Mouse (Mus musculus) embryo, embryonic 10.5 days (tissue): ENCODE measurements around the gene Selenow.

Source experiments
- DNase-seq: peaks from one replicate; pipeline ENCODE4 v3.0.0-alpha.2; 2015; ENCODE audit warnings: low spot score

Gene Selenow

GRCm38 (mm10) chr7:15905861-15906260 lies 16.3 kb downstream of the Selenow start:
- no peak for DNase-seq

- DNase-seq: no peak
Observed at GRCm38 (mm10) chr7:15901366-15902048, 20.7 kb downstream of the Selenow start.

DNA sequence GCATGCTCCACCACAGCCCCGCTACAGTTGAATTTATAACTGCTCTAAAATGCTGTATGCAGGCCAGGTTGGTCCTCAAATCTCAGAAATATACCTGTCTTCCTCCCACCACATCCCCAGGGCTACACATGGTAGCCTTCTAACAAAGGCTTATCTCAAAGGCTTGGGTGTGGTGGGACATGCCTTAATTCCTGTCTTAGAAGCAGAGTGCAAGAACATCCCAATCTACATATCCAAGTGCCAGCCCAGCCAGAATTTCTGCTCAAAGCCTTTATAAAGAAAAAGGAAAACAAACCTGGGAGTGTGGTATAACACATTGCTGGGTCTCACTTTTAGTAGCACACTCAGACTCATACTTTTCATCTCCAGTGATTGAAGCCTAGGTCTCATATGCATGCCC lies 28.0 kb downstream of the Selenow start:
- DNase-seq: no peak

DNA sequence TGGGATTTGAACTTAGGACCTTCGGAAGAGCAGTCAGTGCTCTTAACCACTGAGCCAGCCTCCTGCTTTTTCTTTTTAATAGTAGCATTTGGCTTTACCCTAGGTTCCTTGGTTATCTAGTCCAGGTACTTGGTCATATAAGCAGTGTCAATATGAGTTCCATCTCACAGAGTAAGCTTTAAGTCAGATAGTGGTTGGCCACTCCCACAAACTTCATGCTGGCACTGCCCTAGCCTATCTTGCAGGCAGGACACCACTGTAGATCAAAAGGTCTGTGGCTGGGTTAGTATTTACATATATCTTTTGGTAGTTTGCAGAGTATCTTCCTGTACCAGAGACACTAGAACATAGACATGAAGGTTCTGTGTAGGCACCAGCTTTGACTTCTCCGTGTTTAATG lies 38.1 kb downstream of the Selenow start:
- no peak for DNase-seq

DNA sequence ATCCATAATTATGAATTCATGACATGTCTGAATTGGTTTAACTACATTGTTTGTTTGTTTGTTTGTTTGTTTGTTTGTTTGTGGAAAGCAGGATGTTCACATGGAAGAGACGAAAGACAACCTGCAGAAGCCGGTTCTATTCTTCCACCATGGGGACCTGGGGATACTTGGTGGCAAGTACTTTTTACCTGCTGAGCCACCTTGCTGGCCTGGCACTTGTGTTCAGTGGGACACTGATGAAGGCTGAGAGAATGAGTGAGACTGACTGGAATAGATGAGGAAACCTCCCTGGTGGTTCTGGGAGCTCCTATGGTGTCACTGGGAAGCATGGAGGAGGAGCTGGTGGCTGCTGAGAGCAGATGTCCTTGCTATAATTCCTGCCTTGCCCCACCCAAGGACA lies 39.9 kb downstream of the Selenow start, which contains the start of gene Crxos:
Gene Crxos, plus strand, starts transcription at position 301 of the 400 bp plus-strand sequence.
- no peak for DNase-seq

GRCm38 (mm10) chr7:15881831-15882230 lies 40.4 kb downstream of the Selenow start:
- DNase-seq: no peak

GRCm38 (mm10) chr7:15881388-15881787 lies 40.8 kb downstream of the Selenow start:
- peak; percentile 34 for DNase-seq

DNA sequence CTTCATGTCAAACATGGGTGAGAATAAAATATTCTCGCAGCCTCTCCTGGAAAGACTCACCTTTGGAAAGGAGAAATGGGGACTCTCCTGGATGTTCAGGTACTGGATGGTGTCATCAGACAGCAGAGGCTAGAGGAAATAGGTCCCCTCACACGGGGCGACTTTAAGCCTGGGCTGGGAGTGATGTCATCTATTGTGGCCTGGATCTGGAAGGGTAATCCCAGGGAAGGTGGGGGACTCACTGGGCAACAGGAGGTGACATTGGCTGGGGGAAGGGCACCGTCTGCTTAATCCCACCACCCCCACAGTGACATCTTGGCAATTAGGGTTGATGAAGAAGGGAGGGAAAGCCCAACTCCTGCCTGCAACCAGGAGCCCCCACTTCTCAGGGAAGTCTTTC lies 42.4 kb downstream of the Selenow start, which contains the start of gene Crx:
Gene Crx, minus strand, starts transcription at position 213 of the 400 bp plus-strand sequence.
- DNase-seq: no peak
